32 mouse cellular contexts compared by ENCODE assay signal in the genomic region with DNA sequence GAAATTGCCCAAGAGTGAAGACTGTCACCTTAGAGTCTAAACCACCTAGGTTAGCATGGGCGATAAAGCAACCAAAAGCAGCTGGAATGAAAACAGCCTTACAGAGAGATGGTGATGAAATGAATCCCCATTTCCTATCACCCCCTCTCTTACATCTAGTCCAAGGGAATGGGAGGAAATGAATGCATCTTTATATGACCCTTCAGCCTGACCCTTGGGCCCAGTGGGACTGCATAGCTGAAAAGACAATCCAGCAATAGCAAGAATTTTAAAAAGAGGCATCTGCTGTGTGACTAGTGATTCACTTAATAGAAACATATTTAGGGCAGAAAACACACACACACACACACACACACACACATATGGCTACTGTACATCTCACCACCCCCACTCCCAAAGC. TPM values are rescaled to one million over a fixed set of nuclear protein-coding genes. Genes with fewer than 3 reads are reported as not detected.
DNase-seq lines count a peak whose midpoint lies in the region; ATAC-seq and TF ChIP-seq lines count a peak whose summit lies in the region.
"Had no signal": no experiment of that assay in that cellular context is flagged by ENCODE, and none has a peak within 500 bp of the region (broad histone marks: within the 10 kb centered on the region; RNA-seq: fewer than 3 reads in every experiment).

No protein-coding gene starts in this region.

- DNase-seq in heart, adult 18-20 months = peak; percentile 46 to 61
- DNase-seq in heart, embryonic 10.5 days (ENCODE audit: low spot score) = no peak
- peak; percentile 43 for DNase-seq in kidney, adult 2 months
- no peak for DNase-seq in kidney, adult 8-10 months
- peak; percentile 44 for DNase-seq in kidney, postnatal 14 days
- DNase-seq in kidney, postnatal 36 days = no peak
- DNase-seq: adrenal gland, adult 2 months; adrenal gland, postnatal 14 days; cerebellum, adult 11 months; cerebellum, adult 2 months; cerebellum, adult 9-11 months; cerebellum, postnatal 25 days; gastrocnemius, postnatal 10 days; heart, adult 2 months; heart, postnatal 14 days had no signal

- no peak overlapping the region for H3K27ac ChIP-seq in heart, embryonic 10.5 days
- H3K27ac ChIP-seq in kidney, adult 2 months (ENCODE audit: insufficient read depth, low read depth, low read length) = no peak overlapping the region
- no peak overlapping the region for H3K27ac ChIP-seq in forebrain, embryonic 15.5 days (replicated peaks)
- H3K27ac ChIP-seq: embryonic facial prominence, embryonic 12.5 days; embryonic facial prominence, embryonic 15.5 days; heart, adult 2 months; heart, embryonic 15.5 days; hindbrain, embryonic 14.5 days; hindbrain, postnatal 0 days had no signal

- peaks cover 18% of the 10 kb centered on the region for H3K4me1 ChIP-seq in heart, embryonic 10.5 days
- no peaks in the 10 kb centered on the region for H3K4me1 ChIP-seq in kidney, adult 2 months (ENCODE audit: control insufficient read depth, insufficient read depth, low read length)
- H3K4me1 ChIP-seq in forebrain, embryonic 15.5 days = no peaks in the 10 kb centered on the region

- no peak for TF ChIP-seq POLR2A in kidney, adult 2 months (IDR thresholded peaks at IDR 0.05; ENCODE audit: low read depth, low read length)

- TF ChIP-seq CTCF in kidney, adult 2 months (conservative IDR thresholded peaks at IDR 0.05; ENCODE audit: insufficient read depth, insufficient read length, low read depth, low read length) = no peak

- no peaks in the 10 kb centered on the region for H3K9me3 ChIP-seq in heart, embryonic 10.5 days
- H3K9me3 ChIP-seq in forebrain, embryonic 15.5 days = no peaks in the 10 kb centered on the region
- H3K9me3 ChIP-seq: embryonic facial prominence, embryonic 12.5 days; embryonic facial prominence, embryonic 15.5 days; heart, embryonic 15.5 days had no signal

- H3K9ac ChIP-seq in forebrain, embryonic 15.5 days (replicated peaks) = no peak overlapping the region
- H3K9ac ChIP-seq: embryonic facial prominence, embryonic 12.5 days; embryonic facial prominence, embryonic 15.5 days; heart, embryonic 15.5 days; hindbrain, embryonic 14.5 days had no signal

- no peak overlapping the region for H3K4me3 ChIP-seq in heart, embryonic 10.5 days
- H3K4me3 ChIP-seq in kidney, adult 2 months (ENCODE audit: insufficient read depth, low read depth, low read length) = no peak overlapping the region
- H3K4me3 ChIP-seq in forebrain, embryonic 15.5 days = no peak overlapping the region
- H3K4me3 ChIP-seq: embryonic facial prominence, embryonic 12.5 days; embryonic facial prominence, embryonic 15.5 days; heart, adult 2 months; heart, embryonic 15.5 days had no signal

- ATAC-seq in forebrain, embryonic 15.5 days (replicated peaks) = no peak
- ATAC-seq: CD4-positive, CD25-positive, alpha-beta regulatory T cell, adult 4 months; forebrain, embryonic 14.5 days; hindbrain, postnatal 0 days; intestine, postnatal 0 days had no signal

- peaks cover 15% of the 10 kb centered on the region; the same call in 1 of the 2 replicates for H3K36me3 ChIP-seq in heart, embryonic 10.5 days
- H3K36me3 ChIP-seq in kidney, adult 2 months (ENCODE audit: control insufficient read depth, insufficient read depth, low read length) = no peaks in the 10 kb centered on the region
- no peaks in the 10 kb centered on the region for H3K36me3 ChIP-seq in forebrain, embryonic 15.5 days
- H3K36me3 ChIP-seq: embryonic facial prominence, embryonic 12.5 days; embryonic facial prominence, embryonic 15.5 days; heart, embryonic 15.5 days had no signal

- H3K27me3 ChIP-seq in heart, embryonic 10.5 days (ENCODE audit: insufficient read depth, poor library complexity, severe bottlenecking) = no peaks in the 10 kb centered on the region
- no peaks in the 10 kb centered on the region for H3K27me3 ChIP-seq in kidney, adult 2 months (replicated peaks; ENCODE audit: control insufficient read depth, insufficient read depth, low read length)
- H3K27me3 ChIP-seq in forebrain, embryonic 15.5 days = no peaks in the 10 kb centered on the region
- H3K27me3 ChIP-seq: embryonic facial prominence, embryonic 12.5 days; embryonic facial prominence, embryonic 15.5 days; heart, embryonic 15.5 days had no signal

- no peak overlapping the region for H3K4me2 ChIP-seq in forebrain, embryonic 15.5 days (replicated peaks)
- H3K4me2 ChIP-seq: embryonic facial prominence, embryonic 12.5 days; embryonic facial prominence, embryonic 15.5 days; heart, embryonic 11.5 days; heart, embryonic 15.5 days; hindbrain, embryonic 14.5 days had no signal

- 92% methylated on average over 1 of the region's 1 CpGs for WGBS in heart, embryonic 10.5 days
- WGBS in kidney, adult 2 months = 92% methylated on average over 1 of the region's 1 CpGs
- WGBS in forebrain, embryonic 15.5 days = 95% methylated on average over 1 of the region's 1 CpGs

RNA-seq across cellular contexts. Expression of a gene that starts 4.0 kb away (rescaled TPM):
- total RNA-seq in heart, adult 18-20 months (2021) = not detected
- not detected in 2 replicates for polyA plus RNA-seq in heart, embryonic 10.5 days (2016; fragmentation: Nextera tagmentation; extraction: Ambion mirVana)
- polyA plus RNA-seq in kidney, adult 2 months (2012; rRNA removed) = 0.58 and 0.64 TPM in 2 replicates
- polyA plus RNA-seq in forebrain, embryonic 15.5 days (2015; fragmentation: Nextera tagmentation; extraction: Ambion mirVana) = not detected in 2 replicates
- total RNA-seq: adrenal gland, postnatal 4 days; common myeloid progenitor, adult 5-6 weeks; gastrocnemius, postnatal 10 days; gastrocnemius, postnatal 4 days; hematopoietic stem cell, adult 5-6 weeks; hindbrain, postnatal 0 days; MEL had no signal
- polyA plus RNA-seq: adrenal gland, adult 2 months; embryonic facial prominence, embryonic 12.5 days; embryonic facial prominence, embryonic 15.5 days; forebrain, embryonic 11.5 days; forebrain, embryonic 14.5 days; intestine, embryonic 14.5 days had no signal

RNA-seq across cellular contexts. Expression of a gene that starts 5.6 kb away (rescaled TPM):
- not detected for total RNA-seq in heart, adult 18-20 months (2021)
- 0.55 and 0.73 TPM in 2 replicates for polyA plus RNA-seq in heart, embryonic 10.5 days (2016; fragmentation: Nextera tagmentation; extraction: Ambion mirVana)
- 0.15 TPM in 1 of 2 replicates, not detected in the other for polyA plus RNA-seq in kidney, adult 2 months (2012; rRNA removed)
- polyA plus RNA-seq in forebrain, embryonic 15.5 days (2015; fragmentation: Nextera tagmentation; extraction: Ambion mirVana) = 0.18 and 0.66 TPM in 2 replicates
- total RNA-seq: adrenal gland, adult 2 months; adrenal gland, postnatal 14 days; gastrocnemius, postnatal 4 days; heart, adult 2 months; hematopoietic stem cell, adult 5-6 weeks; hindbrain, postnatal 0 days; MEL had no signal
- polyA plus RNA-seq: adrenal gland, adult 2 months; forebrain, embryonic 11.5 days; hindbrain, embryonic 14.5 days; hindbrain, postnatal 0 days had no signal

RNA-seq across cellular contexts. Expression of a gene that starts 14.1 kb away (rescaled TPM):
- 10 to 100 TPM; 22.8 to 39.0 TPM for total RNA-seq in heart, adult 18-20 months (2021)
- 105 and 111 TPM in 2 replicates for polyA plus RNA-seq in heart, embryonic 10.5 days (2016; fragmentation: Nextera tagmentation; extraction: Ambion mirVana)
- polyA plus RNA-seq in kidney, adult 2 months (2012; rRNA removed) = 49.0 and 77.4 TPM in 2 replicates
- polyA plus RNA-seq in forebrain, embryonic 15.5 days (2015; fragmentation: Nextera tagmentation; extraction: Ambion mirVana) = 16.8 and 17.1 TPM in 2 replicates

RNA-seq across cellular contexts. Expression of a gene that starts 52.0 kb away (rescaled TPM):
- total RNA-seq in heart, adult 18-20 months (2021) = 100 to 1,000 TPM; 301 to 402 TPM
- polyA plus RNA-seq in heart, embryonic 10.5 days (2016; fragmentation: Nextera tagmentation; extraction: Ambion mirVana) = 10.7 and 12.2 TPM in 2 replicates
- 725 and 868 TPM in 2 replicates for polyA plus RNA-seq in kidney, adult 2 months (2012; rRNA removed)
- polyA plus RNA-seq in forebrain, embryonic 15.5 days (2015; fragmentation: Nextera tagmentation; extraction: Ambion mirVana) = 7.2 and 8.8 TPM in 2 replicates
- total RNA-seq: common myeloid progenitor, adult 5-6 weeks; hematopoietic stem cell, adult 5-6 weeks; MEL had no signal
- polyA plus RNA-seq: CD4-positive, CD25-positive, alpha-beta regulatory T cell, adult 4 months had no signal

Comparison
In these comparisons a context has a peak if more than half of its experiments do, and no peak if none do; other contexts are left out.
1. DNase-seq: peak in heart, adult 18-20 months (2 of 2), kidney, adult 2 months (single experiment) and kidney, postnatal 14 days (single experiment); none in heart, embryonic 10.5 days (single experiment), kidney, adult 8-10 months (0 of 2) and kidney, postnatal 36 days (0 of 2).